Mouse (Mus musculus): Measurements from ENCODE around the gene Zfp410. TPM values are rescaled to one million over a fixed set of nuclear protein-coding genes. Genes with fewer than 3 reads are reported as not detected.

Gene Zfp410
- polyA plus RNA-seq, 1 experiment from 2014 or later: 99.3 TPM

DNA sequence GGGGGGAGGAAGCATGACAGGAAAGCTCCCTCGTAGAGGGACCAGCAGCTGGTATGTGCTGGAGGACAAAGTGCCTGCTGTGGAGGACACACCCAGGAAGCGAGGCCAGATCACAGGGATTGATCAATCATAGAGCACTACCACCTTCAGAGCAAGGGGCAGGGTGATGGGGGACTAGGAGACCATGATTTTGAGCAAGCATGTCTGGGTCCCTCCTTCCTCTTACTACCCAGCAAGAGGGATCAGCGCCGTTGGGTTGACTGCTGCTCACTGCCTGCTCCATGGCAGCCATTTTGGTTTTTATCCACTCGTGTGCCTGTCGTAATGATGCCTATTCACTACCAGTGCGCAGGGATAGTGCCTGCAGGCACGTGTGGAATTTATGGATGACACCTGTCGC is 47.6 kb downstream of the Zfp410 start:
- H3K4me2 ChIP-seq (replicated peaks): no peak overlapping the region
- peaks cover 24% of the 10 kb centered on the region for H3K36me3 ChIP-seq
- H3K27ac ChIP-seq: no peak overlapping the region
- ATAC-seq (ENCODE audit: low FRiP score): no peak
- 78% methylated on average over 9 of the region's 9 CpGs for WGBS
- peaks cover 18% of the 10 kb centered on the region for H3K4me1 ChIP-seq
- no peaks in the 10 kb centered on the region for H3K9me3 ChIP-seq (replicated peaks)
- no peak overlapping the region for H3K9ac ChIP-seq
- no peak overlapping the region for H3K4me3 ChIP-seq
- H3K27me3 ChIP-seq: no peaks in the 10 kb centered on the region

GRCm38 (mm10) chr12:84365137-84365536 is 48.5 kb downstream of the Zfp410 start:
- Histone ChIP-seq H3K9me3 (replicated peaks) (no peaks in the 10 kb centered on the region), H3K4me2 (replicated peaks) (no peak overlapping the region), H3K9ac (no peak overlapping the region), H3K36me3 (peaks cover 33% of the 10 kb centered on the region), H3K27me3 (no peaks in the 10 kb centered on the region), H3K4me1 (peaks cover 18% of the 10 kb centered on the region), H3K27ac (no peak overlapping the region), H3K4me3 (no peak overlapping the region)
- WGBS: 96% methylated on average over 6 of the region's 6 CpGs
- no peak for ATAC-seq (ENCODE audit: low FRiP score)

DNA sequence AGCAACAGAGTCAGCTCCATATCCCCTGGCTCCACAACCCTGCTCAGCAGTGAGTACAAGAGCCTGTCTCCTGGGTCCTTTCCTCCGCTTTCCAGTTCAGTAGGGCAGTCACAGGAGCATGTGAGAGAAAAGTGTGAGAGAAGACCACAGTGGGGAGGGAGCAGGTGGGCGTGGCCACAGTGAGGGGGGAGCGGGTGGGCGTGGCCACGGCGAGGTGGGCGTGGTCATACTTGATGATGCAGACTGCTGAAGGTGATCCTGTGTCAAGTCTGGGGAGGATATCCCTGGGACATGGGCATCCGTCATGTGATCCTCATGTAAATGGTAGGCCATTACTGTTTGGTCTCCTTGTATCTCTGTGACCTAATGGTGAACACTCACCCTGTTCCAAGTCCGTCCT is 50.3 kb downstream of the Zfp410 start:
- Histone ChIP-seq H3K36me3 (peaks cover 51% of the 10 kb centered on the region), H3K9ac (no peak overlapping the region), H3K27me3 (no peaks in the 10 kb centered on the region), H3K4me2 (replicated peaks) (no peak overlapping the region), H3K4me3 (no peak overlapping the region), H3K9me3 (replicated peaks) (no peaks in the 10 kb centered on the region), H3K27ac (no peak overlapping the region), H3K4me1 (peaks cover 9% of the 10 kb centered on the region)
- WGBS: 77% methylated on average over 9 of the region's 9 CpGs
- no peak for ATAC-seq (ENCODE audit: low FRiP score)

GRCm38 (mm10) chr12:84371647-84372046 is 55.0 kb downstream of the Zfp410 start:
- Histone ChIP-seq H3K27ac (no peak overlapping the region), H3K36me3 (peaks cover 85% of the 10 kb centered on the region), H3K9me3 (replicated peaks) (no peaks in the 10 kb centered on the region), H3K4me1 (no peaks in the 10 kb centered on the region), H3K4me3 (no peak overlapping the region), H3K27me3 (no peaks in the 10 kb centered on the region), H3K4me2 (replicated peaks) (no peak overlapping the region), H3K9ac (no peak overlapping the region)
- 92% methylated on average over 5 of the region's 5 CpGs for WGBS
- ATAC-seq (ENCODE audit: low FRiP score): no peak

DNA sequence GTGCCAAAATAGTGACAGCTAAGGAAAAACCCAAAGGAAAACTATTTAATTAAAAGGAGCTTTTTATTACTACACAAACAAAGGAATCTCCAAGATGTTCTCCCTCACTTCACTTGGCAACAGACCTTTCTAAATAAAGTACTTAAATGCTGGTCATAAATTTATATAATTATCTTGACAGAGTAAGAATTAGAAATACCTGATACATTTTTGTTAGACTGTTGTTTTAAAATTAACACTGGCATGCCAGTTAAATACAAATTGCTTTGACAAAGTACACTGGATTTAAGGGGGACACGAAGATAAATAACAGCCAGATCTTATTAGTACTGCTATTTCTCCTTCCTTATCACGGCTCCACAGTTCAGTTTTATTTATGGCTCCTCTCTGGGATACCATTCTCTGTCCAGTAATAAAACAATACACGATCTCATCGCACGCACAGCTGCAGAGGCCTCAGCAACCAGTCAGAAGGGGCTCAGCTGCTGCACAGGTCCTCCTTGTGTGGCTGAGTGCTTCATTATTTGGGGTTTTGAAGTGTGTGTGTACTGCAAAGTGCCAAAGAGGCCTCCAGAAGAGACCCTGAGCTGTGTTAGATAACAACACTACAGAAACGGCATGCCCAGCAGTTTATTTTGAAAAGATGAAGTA is 57.3 kb downstream of the Zfp410 start:
- Histone ChIP-seq H3K4me3 (no peak overlapping the region), H3K27me3 (no peaks in the 10 kb centered on the region), H3K9me3 (replicated peaks) (no peaks in the 10 kb centered on the region), H3K36me3 (peaks cover 64% of the 10 kb centered on the region), H3K4me1 (no peaks in the 10 kb centered on the region), H3K9ac (no peak overlapping the region), H3K4me2 (replicated peaks) (no peak overlapping the region), H3K27ac (no peak overlapping the region)
- no peak for ATAC-seq (ENCODE audit: low FRiP score)
- 93% methylated on average over 6 of the region's 6 CpGs for WGBS

- H3K36me3 ChIP-seq: peaks cover 3% of the 10 kb centered on the region; the same call in 1 of the 2 replicates
- H3K9ac ChIP-seq: no peak overlapping the region
- H3K9me3 ChIP-seq (replicated peaks): no peaks in the 10 kb centered on the region
- no peak overlapping the region for H3K4me2 ChIP-seq (replicated peaks)
- no peak for ATAC-seq (ENCODE audit: low FRiP score)
- 88% methylated on average over 4 of the region's 4 CpGs for WGBS
- no peak overlapping the region for H3K27ac ChIP-seq
- H3K4me1 ChIP-seq: no peaks in the 10 kb centered on the region
- no peaks in the 10 kb centered on the region for H3K27me3 ChIP-seq
- H3K4me3 ChIP-seq: no peak overlapping the region
These were observed 65.7 kb downstream of the Zfp410 start for GRCm38 (mm10) chr12:84382369-84382768.

GRCm38 (mm10) chr12:84384644-84385081 is 68.0 kb downstream of the Zfp410 start:
- Histone ChIP-seq H3K36me3 (peaks cover 3% of the 10 kb centered on the region; the same call in 1 of the 2 replicates), H3K27ac (no peak overlapping the region), H3K4me3 (no peak overlapping the region), H3K27me3 (no peaks in the 10 kb centered on the region), H3K4me1 (no peaks in the 10 kb centered on the region), H3K9ac (no peak overlapping the region), H3K9me3 (replicated peaks) (no peaks in the 10 kb centered on the region), H3K4me2 (replicated peaks) (no peak overlapping the region)
- ATAC-seq (ENCODE audit: low FRiP score): no peak
- 84% methylated on average over 5 of the region's 5 CpGs for WGBS

DNA sequence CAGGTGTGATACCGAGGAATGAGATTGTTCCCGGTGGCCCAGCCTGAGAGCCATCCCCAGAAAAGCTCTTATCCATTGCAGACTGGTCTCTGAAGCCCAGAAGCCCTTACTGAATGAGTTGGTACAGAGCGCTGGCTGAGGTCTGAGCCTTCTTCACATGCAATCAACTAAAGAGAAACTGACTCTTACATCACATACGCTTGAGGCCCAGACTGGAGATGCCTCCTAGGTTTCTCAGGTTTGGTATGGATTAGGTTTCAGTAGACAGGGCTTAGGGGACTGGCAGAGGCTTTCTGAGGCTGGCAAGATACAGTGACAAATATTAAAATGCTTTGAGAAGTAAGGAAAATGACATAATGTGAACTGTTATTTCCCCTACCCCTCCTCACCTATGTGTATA is 68.8 kb downstream of the Zfp410 start:
- Histone ChIP-seq H3K27me3 (no peaks in the 10 kb centered on the region), H3K9me3 (replicated peaks) (no peaks in the 10 kb centered on the region), H3K4me3 (no peak overlapping the region), H3K27ac (no peak overlapping the region), H3K9ac (no peak overlapping the region), H3K4me1 (no peaks in the 10 kb centered on the region), H3K36me3 (peaks cover 3% of the 10 kb centered on the region; the same call in 1 of the 2 replicates), H3K4me2 (replicated peaks) (no peak overlapping the region)
- no peak for ATAC-seq (ENCODE audit: low FRiP score)
- 93% methylated on average over 4 of the region's 4 CpGs for WGBS

DNA sequence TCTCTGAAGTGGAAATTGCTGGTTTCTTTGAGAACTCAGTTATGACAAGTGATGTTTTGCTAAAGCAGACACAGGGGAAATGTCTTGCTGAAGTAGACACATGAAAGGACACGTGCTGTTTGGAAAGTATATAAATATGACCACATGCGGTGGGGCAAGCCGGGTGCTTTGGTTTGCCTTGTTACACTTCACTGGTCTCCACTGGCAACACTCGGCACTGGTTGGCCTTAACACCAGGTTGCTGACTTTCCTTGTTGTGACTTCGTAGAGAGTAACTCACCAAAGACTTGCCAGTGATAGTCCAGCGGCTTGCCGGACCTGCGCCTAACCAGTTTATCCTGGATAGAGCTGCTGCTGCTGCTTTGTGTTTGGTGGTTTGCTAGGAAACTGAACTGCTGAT is 71.4 kb downstream of the Zfp410 start:
- ATAC-seq (ENCODE audit: low FRiP score): no peak
- H3K36me3 ChIP-seq: peaks cover under 1% of the 10 kb centered on the region; the same call in 1 of the 2 replicates
- no peaks in the 10 kb centered on the region for H3K9me3 ChIP-seq (replicated peaks)
- H3K9ac ChIP-seq: no peak overlapping the region
- no peak overlapping the region for H3K4me2 ChIP-seq (replicated peaks)
- H3K4me3 ChIP-seq: no peak overlapping the region
- no peak overlapping the region for H3K27ac ChIP-seq
- WGBS: 77% methylated on average over 8 of the region's 8 CpGs
- H3K27me3 ChIP-seq: no peaks in the 10 kb centered on the region
- H3K4me1 ChIP-seq: no peaks in the 10 kb centered on the region

DNA sequence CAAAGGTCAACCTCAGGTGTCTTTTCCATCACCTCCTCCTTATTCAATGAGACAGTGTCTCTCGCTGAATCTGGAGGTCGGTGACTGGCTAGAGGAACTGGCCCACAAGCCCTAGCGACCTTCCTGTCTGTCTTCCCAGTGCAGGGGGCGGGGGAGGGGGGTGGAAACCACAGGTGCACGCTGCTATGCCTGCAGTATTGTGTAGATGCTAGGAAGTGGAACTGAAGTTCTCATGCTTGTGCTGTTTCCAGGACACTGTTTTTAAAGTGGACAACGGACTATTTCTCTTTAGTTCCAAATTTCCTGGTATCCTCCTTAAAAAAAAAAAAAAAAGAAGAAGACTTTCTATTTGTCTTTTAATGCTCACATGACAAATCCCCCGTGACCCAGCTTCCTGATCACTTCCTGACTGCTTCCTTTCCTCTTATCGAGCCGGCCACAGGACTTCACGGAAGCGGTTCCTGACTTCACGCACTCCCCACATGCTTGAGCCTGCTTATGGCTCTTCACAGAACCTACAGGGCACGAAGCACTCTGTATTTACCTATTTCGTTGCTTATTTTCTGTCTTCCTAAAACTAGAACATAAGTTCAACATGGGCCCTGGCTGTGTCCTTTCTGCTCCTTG is 72.2 kb downstream of the Zfp410 start:
- Histone ChIP-seq H3K27ac (no peak overlapping the region), H3K36me3 (no peaks in the 10 kb centered on the region), H3K9ac (no peak overlapping the region), H3K27me3 (no peaks in the 10 kb centered on the region), H3K4me3 (no peak overlapping the region), H3K9me3 (replicated peaks) (no peaks in the 10 kb centered on the region), H3K4me2 (replicated peaks) (no peak overlapping the region), H3K4me1 (no peaks in the 10 kb centered on the region)
- no peak for ATAC-seq (ENCODE audit: low FRiP score)
- WGBS: 73% methylated on average over 14 of the region's 14 CpGs

DNA sequence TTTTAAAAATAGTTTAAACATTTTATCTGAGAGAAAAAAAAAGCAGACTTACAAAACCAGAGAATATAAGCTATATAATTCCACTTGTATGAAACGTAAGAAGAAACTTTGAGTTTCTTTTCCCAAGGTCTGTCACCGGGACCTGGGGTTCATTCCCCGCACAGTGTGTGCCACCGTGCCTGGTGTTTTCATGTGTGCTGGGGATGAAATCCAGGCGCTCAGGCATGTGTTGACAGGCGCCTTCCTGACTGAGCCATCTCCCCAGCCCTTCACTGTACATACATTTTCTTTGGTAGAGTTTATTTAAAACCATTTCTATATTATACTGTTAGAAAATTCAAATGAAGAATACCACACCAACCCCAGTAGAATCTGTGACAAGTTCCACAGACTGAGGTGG is 73.7 kb downstream of the Zfp410 start:
- H3K27me3 ChIP-seq: no peaks in the 10 kb centered on the region
- H3K9ac ChIP-seq: no peak overlapping the region
- no peaks in the 10 kb centered on the region for H3K4me1 ChIP-seq
- no peak overlapping the region for H3K4me2 ChIP-seq (replicated peaks)
- WGBS: 75% methylated on average over 6 of the region's 6 CpGs
- no peaks in the 10 kb centered on the region for H3K36me3 ChIP-seq
- ATAC-seq (ENCODE audit: low FRiP score): no peak
- H3K4me3 ChIP-seq: no peak overlapping the region
- no peaks in the 10 kb centered on the region for H3K9me3 ChIP-seq (replicated peaks)
- H3K27ac ChIP-seq: no peak overlapping the region

- no peak overlapping the region for H3K4me2 ChIP-seq (replicated peaks)
- no peaks in the 10 kb centered on the region for H3K9me3 ChIP-seq (replicated peaks)
- no peaks in the 10 kb centered on the region for H3K27me3 ChIP-seq
- WGBS: 97% methylated on average over 4 of the region's 4 CpGs
- no peaks in the 10 kb centered on the region for H3K4me1 ChIP-seq
- H3K4me3 ChIP-seq: no peak overlapping the region
- ATAC-seq (ENCODE audit: low FRiP score): no peak
- no peak overlapping the region for H3K9ac ChIP-seq
- H3K27ac ChIP-seq: no peak overlapping the region
- 0 out of 2 replicates have a peak, but pooled peaks cover 5% of the 10 kb centered on the region for H3K36me3 ChIP-seq
These were observed 76.0 kb downstream of the Zfp410 start for GRCm38 (mm10) chr12:84392681-84393080.
